Mouse (Mus musculus) MEL (cell line): ENCODE data around the gene Fryl. TPM values are rescaled to one million over a fixed set of nuclear protein-coding genes. Genes with fewer than 3 reads are reported as not detected.

ENCODE experiments used
- DNase-seq: peaks from one replicate; pipeline ENCODE4 v3.0.0; 2011; ENCODE audit warnings: low read depth, low spot score
- H3K27ac ChIP-seq: 2 replicates; pipeline ENCODE4 v1.5.1; 2012; ENCODE audit warnings: low read depth, mild to moderate bottlenecking, control low read depth, low read length, moderate library complexity; ENCODE audit not compliant: control insufficient read depth
- H3K27me3 ChIP-seq, 2 experiments: fragments of 150-350 bp in 1 of 2; sonication (generic) in 1 of 2; 2 replicates each; pipeline ENCODE4 v1.6.1; 2012; ENCODE audit warnings: low read length in 2 of 2, mild to moderate bottlenecking in 2 of 2, improper control_type of control experiment in 1 of 2, moderate library complexity in 1 of 2; ENCODE audit not compliant: insufficient read depth in 2 of 2, control insufficient read depth in 1 of 2
- H3K36me3 ChIP-seq, 2 experiments: 2 replicates each; pipeline ENCODE4 v1.6.1; 2012 to 2014; ENCODE audit warnings: low read length in 2 of 2, improper control_type of control experiment in 1 of 2, inconsistent platforms in 1 of 2, mild to moderate bottlenecking in 1 of 2; ENCODE audit not compliant: insufficient read depth in 2 of 2, control insufficient read depth in 1 of 2
- H3K4me1 ChIP-seq, 2 experiments: fragments of 150-350 bp in 1 of 2; sonication (generic) in 1 of 2; 2 replicates each; pipeline ENCODE4 v1.6.1; 2012; ENCODE audit warnings: low read length in 2 of 2, improper control_type of control experiment in 1 of 2, mild to moderate bottlenecking in 1 of 2; ENCODE audit not compliant: insufficient read depth in 2 of 2, control insufficient read depth in 1 of 2
- H3K4me3 ChIP-seq, 2 experiments: fragments of 150-350 bp in 1 of 2; sonication (generic) in 1 of 2; 2 replicates each; pipeline ENCODE4 v1.5.1; 2012; ENCODE audit warnings: low read depth in 2 of 2, low read length in 2 of 2, mild to moderate bottlenecking in 2 of 2, moderate library complexity in 2 of 2, control low read depth in 1 of 2, improper control_type of control experiment in 1 of 2; ENCODE audit not compliant: control insufficient read depth in 1 of 2, insufficient read depth in 1 of 2
- H3K79me2 ChIP-seq: 2 replicates; pipeline ENCODE4 v1.6.1; 2012; ENCODE audit warnings: mild to moderate bottlenecking, low read length, moderate library complexity; ENCODE audit not compliant: control insufficient read depth, poor library complexity, insufficient read depth
- H3K9ac ChIP-seq: 2 replicates; pipeline ENCODE4 v1.6.1; 2012; ENCODE audit warnings: low read depth, mild to moderate bottlenecking, control low read depth, low read length, moderate library complexity; ENCODE audit not compliant: control insufficient read depth, poor library complexity, severe bottlenecking
- H3K9me3 ChIP-seq: fragments of 150-350 bp; sonication (generic); replicated peaks from 2 replicates; pipeline ENCODE4 v1.6.1; 2012; ENCODE audit warnings: mild to moderate bottlenecking, low read length, improper control_type of control experiment, moderate library complexity; ENCODE audit not compliant: insufficient read depth
- CTCF ChIP-seq, 3 experiments: IDR thresholded peaks in 2 of 3; conservative IDR thresholded peaks in 1 of 3; 2 replicates each; pipeline ENCODE4 v1.5.1; 2011 to 2012; ENCODE audit warnings: low read length in 3 of 3, low read depth in 2 of 3, mild to moderate bottlenecking in 2 of 3, improper control_type of control experiment in 1 of 3, inconsistent platforms in 1 of 3, mixed read lengths in 1 of 3, moderate library complexity in 1 of 3; ENCODE audit not compliant: control insufficient read depth in 1 of 3, insufficient read depth in 1 of 3, poor library complexity in 1 of 3, severe bottlenecking in 1 of 3
- E2F4 ChIP-seq: IDR thresholded peaks from 2 replicates; pipeline ENCODE4 v1.6.1; 2011; ENCODE audit warnings: low read depth, low read length, improper control_type of control experiment, borderline replicate concordance
- ELF1 ChIP-seq: IDR thresholded peaks from 2 replicates; pipeline ENCODE4 v1.6.1; 2014; ENCODE audit warnings: low read depth, mild to moderate bottlenecking, inconsistent platforms, low read length, improper control_type of control experiment, moderate library complexity
- EP300 ChIP-seq, 2 experiments: IDR thresholded peaks; 2 replicates each; pipeline ENCODE4 v1.6.1; 2011; ENCODE audit warnings: improper control_type of control experiment in 2 of 2, low read length in 2 of 2, low read depth in 1 of 2, mild to moderate bottlenecking in 1 of 2
- ETS1 ChIP-seq: IDR thresholded peaks from 2 replicates; pipeline ENCODE4 v1.6.1; 2012; ENCODE audit warnings: low read depth, mild to moderate bottlenecking, inconsistent platforms, low read length, improper control_type of control experiment, moderate library complexity
- GATA1 ChIP-seq: IDR thresholded peaks from 2 replicates; pipeline ENCODE4 v1.6.1; 2011; ENCODE audit warnings: low read depth, low read length, improper control_type of control experiment
- JUND ChIP-seq: IDR thresholded peaks from 2 replicates; pipeline ENCODE4 v1.6.1; 2011; ENCODE audit warnings: low read depth, mild to moderate bottlenecking, improper control_type of control experiment, low read length
- KAT2A ChIP-seq: conservative IDR thresholded peaks from 2 replicates; pipeline ENCODE4 v1.6.1; 2012; ENCODE audit warnings: low read depth, low read length, improper control_type of control experiment, inconsistent platforms
- MAZ ChIP-seq: IDR thresholded peaks from 2 replicates; pipeline ENCODE4 v1.6.1; 2012; ENCODE audit warnings: low read depth, mild to moderate bottlenecking, inconsistent platforms, low read length, improper control_type of control experiment
- MEF2A ChIP-seq: IDR thresholded peaks from 2 replicates; pipeline ENCODE4 v1.6.1; 2014; ENCODE audit warnings: low read depth, mild to moderate bottlenecking, inconsistent platforms, low read length, improper control_type of control experiment; ENCODE audit not compliant: poor library complexity, insufficient replicate concordance, severe bottlenecking; ENCODE audit errors: extremely low read depth
- MXI1 ChIP-seq: IDR thresholded peaks from 2 replicates; pipeline ENCODE4 v1.6.1; 2011; ENCODE audit warnings: mild to moderate bottlenecking, low read depth, low read length, improper control_type of control experiment
- MYB ChIP-seq: IDR thresholded peaks from 2 replicates; pipeline ENCODE4 v1.6.1; 2011; ENCODE audit warnings: mild to moderate bottlenecking, low read depth, low read length, improper control_type of control experiment
- NELFE ChIP-seq: IDR thresholded peaks from 2 replicates; pipeline ENCODE4 v1.6.1; 2011; ENCODE audit warnings: low read depth, low read length, improper control_type of control experiment
- NRF1 ChIP-seq: IDR thresholded peaks from 2 replicates; pipeline ENCODE4 v1.6.1; 2014; ENCODE audit warnings: low read depth, mild to moderate bottlenecking, inconsistent platforms, low read length, improper control_type of control experiment, moderate library complexity; ENCODE audit not compliant: poor library complexity, insufficient read depth, severe bottlenecking
- POLR2AphosphoS2 ChIP-seq: IDR thresholded peaks from 2 replicates; pipeline ENCODE4 v1.6.1; 2011; ENCODE audit warnings: low read length, improper control_type of control experiment
- POLR2AphosphoS5 ChIP-seq: IDR thresholded peaks from 2 replicates; pipeline ENCODE4 v1.6.1; 2012; ENCODE audit warnings: low read depth, borderline replicate concordance, mild to moderate bottlenecking, inconsistent platforms, low read length, moderate library complexity, mixed read lengths
- RAD21 ChIP-seq: IDR thresholded peaks from 2 replicates; pipeline ENCODE4 v1.6.1; 2011; ENCODE audit warnings: mild to moderate bottlenecking, low read depth, low read length, improper control_type of control experiment
- RCOR1 ChIP-seq: IDR thresholded peaks from 2 replicates; pipeline ENCODE4 v1.6.1; 2012; ENCODE audit warnings: low read depth, mild to moderate bottlenecking, inconsistent platforms, low read length, improper control_type of control experiment
- SIN3A ChIP-seq: IDR thresholded peaks from 2 replicates; pipeline ENCODE4 v1.6.1; 2012; ENCODE audit warnings: low read length, improper control_type of control experiment, inconsistent platforms
- TAL1 ChIP-seq: IDR thresholded peaks from 2 replicates; pipeline ENCODE4 v1.6.1; 2012; ENCODE audit warnings: mild to moderate bottlenecking, inconsistent platforms, low read length, moderate library complexity, mixed read lengths
- TCF12 ChIP-seq: IDR thresholded peaks from 2 replicates; pipeline ENCODE4 v1.6.1; 2014; ENCODE audit warnings: low read depth, mild to moderate bottlenecking, inconsistent platforms, low read length, improper control_type of control experiment, moderate library complexity
- ZMIZ1 ChIP-seq: IDR thresholded peaks from 2 replicates; pipeline ENCODE4 v1.6.1; 2012; ENCODE audit warnings: low read depth, mild to moderate bottlenecking, inconsistent platforms, low read length, improper control_type of control experiment, moderate library complexity
- polyA plus RNA-seq, 2 experiments: library from polyadenylated mRNA; stranded (reverse) in 1 of 2; unstranded in 1 of 2; fragments of >175 nt in 1 of 2; fragments of >200 nt in 1 of 2; gene quantifications; 2 replicates each; pipeline versions ENCODE4 v1.2.1 to v1.2.4; 2012; ENCODE audit warnings: low replicate concordance in 2 of 2, low read depth in 1 of 2; ENCODE audit not compliant: insufficient read length in 2 of 2, insufficient read depth in 1 of 2, missing spikeins in 1 of 2
- total RNA-seq: library from RNA; depleted of rRNA; stranded (reverse); fragments of 300-350 nt; gene quantifications from 2 replicates; pipeline ENCODE4 v1.2.3, GENCODE M21; 2012

Fryl gene
- total and polyA plus RNA-seq, 3 experiments, result 18.8 to 188 (median 39.7) TPM

DNA sequence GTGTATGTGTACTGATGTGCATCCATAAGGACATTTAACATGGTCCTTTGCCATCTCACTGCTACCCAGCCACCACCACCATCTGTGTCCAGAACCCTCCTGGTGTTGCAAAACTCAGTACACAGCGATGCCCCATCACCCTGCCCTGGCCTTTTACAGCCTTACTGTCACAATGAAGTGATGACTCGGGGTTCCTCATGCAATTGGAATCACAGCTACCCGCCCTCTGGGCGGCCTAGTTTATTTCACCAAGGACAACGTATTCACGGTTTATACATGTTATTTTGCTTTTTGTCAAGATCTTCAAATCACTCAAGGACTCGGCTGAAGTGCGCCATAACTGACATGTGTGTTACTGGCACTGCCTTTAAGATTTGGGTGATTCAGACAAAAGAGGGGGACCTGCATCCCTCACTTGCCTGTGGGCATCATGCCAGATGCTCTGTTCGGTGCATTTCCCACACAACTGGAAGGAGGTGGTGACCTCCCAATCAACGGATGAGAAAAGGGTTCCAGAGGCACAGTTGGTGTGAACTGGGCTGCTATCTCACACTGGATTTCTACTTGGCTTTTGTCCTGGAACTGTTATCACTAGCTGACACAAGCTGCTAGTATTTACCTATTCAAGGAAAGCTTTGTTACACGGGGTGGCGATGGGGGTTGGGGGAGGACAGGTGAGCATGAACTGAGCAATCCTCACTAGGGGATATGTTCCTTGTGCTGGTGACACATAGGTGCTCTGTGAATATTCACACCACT, 27.9 kb downstream of the Fryl start:
- H3K36me3 ChIP-seq, result peaks cover 0 to 41% of the 10 kb centered on the region in 2 experiments; a peak in 3 of 4 replicates
- peaks cover 25 to 42% of the 10 kb centered on the region in 2 experiments for H3K4me1 ChIP-seq

DNA sequence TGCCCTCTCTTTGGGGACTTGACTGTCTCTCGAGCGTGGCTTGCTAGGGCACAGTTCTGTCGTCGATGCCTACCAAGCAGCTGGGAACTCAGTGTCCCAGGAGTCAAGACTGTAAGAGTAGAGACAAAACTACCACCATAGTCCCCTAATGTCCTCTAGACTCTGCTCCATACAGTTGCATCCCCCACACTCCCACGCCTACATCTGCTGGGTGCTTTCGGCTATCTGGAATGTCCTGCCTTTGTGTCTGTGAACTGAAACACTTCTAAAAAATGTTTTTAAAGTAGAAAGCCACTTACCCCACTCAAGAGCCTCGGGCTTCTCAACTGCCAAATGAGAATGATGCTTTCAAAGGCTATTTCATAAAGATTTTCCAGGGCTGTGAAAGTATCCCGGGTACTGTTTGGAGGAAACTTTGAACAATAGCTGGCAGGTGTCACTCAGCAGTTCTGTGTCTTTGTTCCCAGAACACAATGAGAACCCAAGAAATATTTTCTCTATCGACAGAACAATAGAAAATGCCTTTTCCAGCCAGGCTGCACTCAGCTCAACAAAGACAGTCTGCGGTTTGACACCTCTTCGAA, 28.8 kb downstream of the Fryl start:
- H3K79me2 ChIP-seq, result peaks cover 9% of the 10 kb centered on the region
- no peak overlapping the region for H3K9ac ChIP-seq
- no peak overlapping the region for H3K4me3 ChIP-seq
- TF ChIP-seq ELF1 (no peak), RCOR1 (no peak), POLR2AphosphoS2 (no peak), GATA1 (no peak), MXI1 (no peak), NELFE (no peak)
- H3K4me1 ChIP-seq, result peaks cover 18 to 33% of the 10 kb centered on the region in 2 experiments
- no peak overlapping the region for H3K27ac ChIP-seq
- peaks cover 0 to 32% of the 10 kb centered on the region in 2 experiments; a peak in 3 of 4 replicates for H3K36me3 ChIP-seq
- no peak for DNase-seq
- H3K9me3 ChIP-seq, result no peaks in the 10 kb centered on the region
- H3K27me3 ChIP-seq, result no peaks in the 10 kb centered on the region

More for the DNA sequence above, 27.9 kb downstream of the Fryl start:
- no peaks in the 10 kb centered on the region for H3K9me3 ChIP-seq
- H3K4me3 ChIP-seq, result no peak overlapping the region
- H3K27me3 ChIP-seq, result no peaks in the 10 kb centered on the region
- no peak overlapping the region for H3K9ac ChIP-seq
- H3K79me2 ChIP-seq, result peaks cover 13% of the 10 kb centered on the region
- H3K27ac ChIP-seq, result peak overlapping the region; percentile 22
- no peak for TF ChIP-seq ELF1
- peak; percentile 83 for TF ChIP-seq ETS1
- TF ChIP-seq KAT2A, result no peak
- no peak for TF ChIP-seq POLR2AphosphoS5
- peak; percentile 88 for TF ChIP-seq TCF12
- peak; percentile 69; the same call in 1 of the 2 replicates for TF ChIP-seq RCOR1
- TF ChIP-seq EP300 (IDR thresholded peaks at IDR 0.05; ENCODE audit: low read depth in 1 of 2, low read length in 2 of 2), result peak; percentile 88 to 91
- TF ChIP-seq MXI1, result peak; percentile 39; the same call in 1 of the 2 replicates
- TF ChIP-seq SIN3A, result peak; percentile 61
- no peak for TF ChIP-seq CTCF (IDR thresholded peaks at IDR 0.05 in 2 of 3, conservative IDR thresholded peaks at IDR 0.05 in 1 of 3; ENCODE audit: control insufficient read depth in 1 of 3, insufficient read depth in 1 of 3, low read depth in 2 of 3, low read length in 3 of 3, poor library complexity in 1 of 3, severe bottlenecking in 1 of 3)
- TF ChIP-seq GATA1, result peak; percentile 87
- TF ChIP-seq NRF1, result no peak
- TF ChIP-seq MYB, result peak; percentile 79; the same call in 1 of the 2 replicates
- TF ChIP-seq JUND, result no peak
- TF ChIP-seq MAZ, result 0 out of 2 replicates have a peak, but pooled peaks have one; percentile 44
- no peak for TF ChIP-seq ZMIZ1
- TF ChIP-seq RAD21, result no peak
- peak; percentile 54 for TF ChIP-seq TAL1
- no peak for TF ChIP-seq E2F4
- peak; percentile 43; the same call in 1 of the 2 replicates for TF ChIP-seq MEF2A
- DNase-seq, result peak; percentile 77
